Mouse (Mus musculus) bone marrow macrophage, adult 2 months (primary cell): ENCODE results near the gene Paqr4.

Experiments
- CTCF ChIP-seq: IDR thresholded peaks from 2 replicates; pipeline ENCODE4 v1.5.1; 2012; ENCODE audit warnings: low read depth, mild to moderate bottlenecking, low read length, moderate library complexity
- POLR2A ChIP-seq: IDR thresholded peaks from 2 replicates; pipeline ENCODE4 v1.6.1; 2012; ENCODE audit warnings: mild to moderate bottlenecking, low read depth, low read length, borderline replicate concordance

- TF ChIP-seq CTCF: no peak
- TF ChIP-seq POLR2A: no peak
These were observed 33.0 kb upstream of the Paqr4 start for GRCm38 (mm10) chr17:23773676-23774075.
